Mouse (Mus musculus): Measurements from ENCODE around the gene N4bp3. TPM values are rescaled to one million over a fixed set of nuclear protein-coding genes. Genes with fewer than 3 reads are reported as not detected.
"Not testable (repeated sequence)": the region's sequence is repeated elsewhere in the genome, so short reads cannot be mapped to it uniquely, and the experiment has no call there.

The N4bp3 gene
- polyA plus RNA-seq, 1 experiment from 2014 or later, result 22.3 TPM

GRCm38 (mm10) chr11:51677737-51678418 lies 27.2 kb upstream of the N4bp3 start:
- Histone ChIP-seq H3K27me3 (ENCODE audit: control insufficient read depth, insufficient read depth, low read depth, low read length) (no peaks in the 10 kb centered on the region), H3K4me3 (ENCODE audit: low read depth, low read length) (no peak overlapping the region), H3K4me1 (ENCODE audit: control insufficient read depth, insufficient read depth, low read length) (no peaks in the 10 kb centered on the region), H3K9ac (ENCODE audit: low read depth, low read length) (no peak overlapping the region), H3K4me2 (ENCODE audit: low read length) (no peak overlapping the region), H3K27ac (ENCODE audit: low read length) (no peak overlapping the region), H3K9me3 (replicated peaks; ENCODE audit: control insufficient read depth, low read length, poor library complexity, severe bottlenecking) (no peaks in the 10 kb centered on the region), H3K36me3 (ENCODE audit: control insufficient read depth, insufficient read depth, low read length) (no peaks in the 10 kb centered on the region)
- no peak for ATAC-seq
- 73% methylated on average over 6 of the region's 6 CpGs for WGBS

- WGBS, result 78% methylated on average over 5 of the region's 5 CpGs
- Histone ChIP-seq H3K4me3 (ENCODE audit: low read depth, low read length) (no peak overlapping the region), H3K9me3 (replicated peaks; ENCODE audit: control insufficient read depth, low read length, poor library complexity, severe bottlenecking) (no peaks in the 10 kb centered on the region), H3K4me2 (ENCODE audit: low read length) (no peak overlapping the region), H3K36me3 (ENCODE audit: control insufficient read depth, insufficient read depth, low read length) (no peaks in the 10 kb centered on the region), H3K27me3 (ENCODE audit: control insufficient read depth, insufficient read depth, low read depth, low read length) (no peaks in the 10 kb centered on the region), H3K4me1 (ENCODE audit: control insufficient read depth, insufficient read depth, low read length) (no peaks in the 10 kb centered on the region), H3K9ac (ENCODE audit: low read depth, low read length) (no peak overlapping the region), H3K27ac (ENCODE audit: low read length) (no peak overlapping the region)
- no peak for ATAC-seq
These were observed 24.7 kb upstream of the N4bp3 start for GRCm38 (mm10) chr11:51675386-51675785.

- Histone ChIP-seq H3K4me3 (ENCODE audit: low read depth, low read length) (no peak overlapping the region), H3K4me1 (ENCODE audit: control insufficient read depth, insufficient read depth, low read length) (no peaks in the 10 kb centered on the region), H3K9ac (ENCODE audit: low read depth, low read length) (no peak overlapping the region), H3K27ac (ENCODE audit: low read length) (no peak overlapping the region), H3K4me2 (ENCODE audit: low read length) (no peak overlapping the region), H3K9me3 (replicated peaks; ENCODE audit: control insufficient read depth, low read length, poor library complexity, severe bottlenecking) (no peaks in the 10 kb centered on the region), H3K27me3 (ENCODE audit: control insufficient read depth, insufficient read depth, low read depth, low read length) (no peaks in the 10 kb centered on the region), H3K36me3 (ENCODE audit: control insufficient read depth, insufficient read depth, low read length) (no peaks in the 10 kb centered on the region)
- ATAC-seq, result no peak
- 88% methylated on average over 9 of the region's 9 CpGs for WGBS
These were observed 22.6 kb upstream of the N4bp3 start for GRCm38 (mm10) chr11:51673291-51673690.

- no peak overlapping the region for H3K9ac ChIP-seq (ENCODE audit: low read depth, low read length)
- WGBS, result 80% methylated on average over 2 of the region's 2 CpGs
These were observed 20.7 kb upstream of the N4bp3 start for GRCm38 (mm10) chr11:51671376-51671775.

GRCm38 (mm10) chr11:51670846-51671245 lies 20.2 kb upstream of the N4bp3 start:
- H3K36me3 ChIP-seq (ENCODE audit: control insufficient read depth, insufficient read depth, low read length), result no peaks in the 10 kb centered on the region
- H3K9ac ChIP-seq (ENCODE audit: low read depth, low read length), result no peak overlapping the region
- no peaks in the 10 kb centered on the region for H3K9me3 ChIP-seq (replicated peaks; ENCODE audit: control insufficient read depth, low read length, poor library complexity, severe bottlenecking)
- no peak overlapping the region for H3K4me3 ChIP-seq (ENCODE audit: low read depth, low read length)
- H3K4me1 ChIP-seq (ENCODE audit: control insufficient read depth, insufficient read depth, low read length), result no peaks in the 10 kb centered on the region
- no peak for ATAC-seq
- WGBS, result 98% methylated on average over 7 of the region's 7 CpGs
- no peak overlapping the region for H3K4me2 ChIP-seq (ENCODE audit: low read length)
- H3K27me3 ChIP-seq (ENCODE audit: control insufficient read depth, insufficient read depth, low read depth, low read length), result no peaks in the 10 kb centered on the region
- no peak overlapping the region for H3K27ac ChIP-seq (ENCODE audit: low read length)

More at GRCm38 (mm10) chr11:51671376-51671775, 20.7 kb upstream of the N4bp3 start:
- H3K27ac ChIP-seq (ENCODE audit: low read length), result no peak overlapping the region
- no peaks in the 10 kb centered on the region for H3K36me3 ChIP-seq (ENCODE audit: control insufficient read depth, insufficient read depth, low read length)
- H3K4me3 ChIP-seq (ENCODE audit: low read depth, low read length), result no peak overlapping the region
- H3K9me3 ChIP-seq (replicated peaks; ENCODE audit: control insufficient read depth, low read length, poor library complexity, severe bottlenecking), result no peaks in the 10 kb centered on the region
- H3K4me1 ChIP-seq (ENCODE audit: control insufficient read depth, insufficient read depth, low read length), result no peaks in the 10 kb centered on the region
- no peak for ATAC-seq
- H3K4me2 ChIP-seq (ENCODE audit: low read length), result no peak overlapping the region
- no peaks in the 10 kb centered on the region for H3K27me3 ChIP-seq (ENCODE audit: control insufficient read depth, insufficient read depth, low read depth, low read length)

GRCm38 (mm10) chr11:51664747-51665146 lies 14.1 kb upstream of the N4bp3 start:
- 95% methylated on average over 7 of the region's 7 CpGs for WGBS
- not testable (repeated sequence) for H3K27me3 ChIP-seq (ENCODE audit: control insufficient read depth, insufficient read depth, low read depth, low read length); H3K36me3 ChIP-seq (ENCODE audit: control insufficient read depth, insufficient read depth, low read length); H3K9me3 ChIP-seq (replicated peaks; ENCODE audit: control insufficient read depth, low read length, poor library complexity, severe bottlenecking); H3K4me1 ChIP-seq (ENCODE audit: control insufficient read depth, insufficient read depth, low read length); H3K9ac ChIP-seq (ENCODE audit: low read depth, low read length); H3K27ac ChIP-seq (ENCODE audit: low read length); H3K4me3 ChIP-seq (ENCODE audit: low read depth, low read length); ATAC-seq; H3K4me2 ChIP-seq (ENCODE audit: low read length)

GRCm38 (mm10) chr11:51662632-51663031 lies 12.0 kb upstream of the N4bp3 start:
- H3K9ac ChIP-seq (ENCODE audit: low read depth, low read length), result no peak overlapping the region
- no peak for ATAC-seq
- no peak overlapping the region for H3K27ac ChIP-seq (ENCODE audit: low read length)
- H3K9me3 ChIP-seq (replicated peaks; ENCODE audit: control insufficient read depth, low read length, poor library complexity, severe bottlenecking), result no peaks in the 10 kb centered on the region
- H3K27me3 ChIP-seq (ENCODE audit: control insufficient read depth, insufficient read depth, low read depth, low read length), result no peaks in the 10 kb centered on the region
- H3K4me1 ChIP-seq (ENCODE audit: control insufficient read depth, insufficient read depth, low read length), result no peaks in the 10 kb centered on the region
- no peak overlapping the region for H3K4me2 ChIP-seq (ENCODE audit: low read length)
- 73% methylated on average over 7 of the region's 7 CpGs for WGBS
- no peak overlapping the region for H3K4me3 ChIP-seq (ENCODE audit: low read depth, low read length)
- H3K36me3 ChIP-seq (ENCODE audit: control insufficient read depth, insufficient read depth, low read length), result no peaks in the 10 kb centered on the region

- Histone ChIP-seq H3K4me2 (ENCODE audit: low read length) (no peak overlapping the region), H3K4me3 (ENCODE audit: low read depth, low read length) (no peak overlapping the region), H3K9ac (ENCODE audit: low read depth, low read length) (no peak overlapping the region), H3K27ac (ENCODE audit: low read length) (no peak overlapping the region), H3K36me3 (ENCODE audit: control insufficient read depth, insufficient read depth, low read length) (no peaks in the 10 kb centered on the region), H3K4me1 (ENCODE audit: control insufficient read depth, insufficient read depth, low read length) (no peaks in the 10 kb centered on the region), H3K9me3 (replicated peaks; ENCODE audit: control insufficient read depth, low read length, poor library complexity, severe bottlenecking) (no peaks in the 10 kb centered on the region), H3K27me3 (ENCODE audit: control insufficient read depth, insufficient read depth, low read depth, low read length) (no peaks in the 10 kb centered on the region)
- ATAC-seq, result no peak
- WGBS, result 78% methylated on average over 16 of the region's 16 CpGs
These were observed 11.3 kb upstream of the N4bp3 start for GRCm38 (mm10) chr11:51661867-51662365.

GRCm38 (mm10) chr11:51658705-51659104 lies 8.1 kb upstream of the N4bp3 start:
- Histone ChIP-seq H3K4me2 (ENCODE audit: low read length) (no peak overlapping the region), H3K9me3 (replicated peaks; ENCODE audit: control insufficient read depth, low read length, poor library complexity, severe bottlenecking) (no peaks in the 10 kb centered on the region), H3K36me3 (ENCODE audit: control insufficient read depth, insufficient read depth, low read length) (no peaks in the 10 kb centered on the region), H3K4me1 (ENCODE audit: control insufficient read depth, insufficient read depth, low read length) (no peaks in the 10 kb centered on the region), H3K4me3 (ENCODE audit: low read depth, low read length) (no peak overlapping the region), H3K27me3 (ENCODE audit: control insufficient read depth, insufficient read depth, low read depth, low read length) (no peaks in the 10 kb centered on the region), H3K27ac (ENCODE audit: low read length) (no peak overlapping the region), H3K9ac (ENCODE audit: low read depth, low read length) (no peak overlapping the region)
- ATAC-seq, result no peak
- 75% methylated on average over 6 of the region's 6 CpGs for WGBS

All from midbrain, embryonic 16.5 days (tissue).